Mouse (Mus musculus): Measurements from ENCODE around the gene Scaf11. TPM values are rescaled to one million over a fixed set of nuclear protein-coding genes. Genes with fewer than 3 reads are reported as not detected.

Gene Scaf11
- polyA plus RNA-seq (2014; fragmentation: Illumina TruSeq; extraction: RNeasy Lipid Tissue Mini Kit (QIAGEN cat#74804); ENCODE audit: low read depth, low replicate concordance): 33.5 TPM

DNA sequence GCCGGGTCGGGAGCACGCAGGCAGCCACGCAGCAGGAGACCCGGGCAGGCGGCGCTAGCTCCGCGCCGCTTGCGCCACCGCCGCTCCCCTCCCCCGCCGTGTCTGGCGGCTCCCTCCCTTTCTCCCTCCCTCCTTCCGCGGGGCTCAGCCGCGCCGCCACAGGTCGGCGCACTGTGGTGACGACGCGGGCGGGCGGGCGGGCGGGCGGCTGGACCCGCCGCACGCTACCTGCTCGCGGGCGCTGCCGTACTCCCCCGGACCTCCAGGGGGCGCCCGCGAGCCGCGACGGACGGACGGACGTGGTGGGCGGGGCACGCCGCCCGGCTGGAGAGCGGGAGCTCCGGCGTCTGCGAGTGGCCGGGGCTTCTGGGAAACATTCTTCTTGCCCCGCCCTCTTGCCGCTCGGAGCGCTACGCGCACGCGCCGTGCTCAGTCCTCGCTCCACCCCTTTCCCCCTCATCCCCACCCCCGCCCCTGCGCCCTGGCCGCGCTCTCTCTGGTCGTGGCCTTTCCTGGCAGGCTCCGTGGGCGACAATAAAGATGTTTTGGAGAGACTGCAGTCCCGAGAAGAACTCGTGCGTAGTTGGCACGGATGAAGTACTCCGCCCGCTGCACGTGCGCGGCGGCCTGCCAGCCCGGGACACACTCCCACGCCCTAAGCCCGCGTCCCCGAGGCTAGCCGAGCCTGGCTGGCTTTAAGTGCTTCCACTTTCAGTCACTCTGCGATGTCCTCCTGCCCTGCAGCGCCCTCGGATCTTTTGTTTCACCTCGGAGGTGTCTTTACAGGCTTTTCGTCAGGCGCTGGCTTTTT is at the start of gene Scaf11:
Gene Scaf11, minus strand, starts transcription at position 114 of the 811 bp plus-strand sequence.

Other genes with a start within 250 kb of the Scaf11 start
- gene Arid2, start 173.3 kb downstream of the Scaf11 start, polyA plus RNA-seq (2014; fragmentation: Illumina TruSeq; extraction: RNeasy Lipid Tissue Mini Kit (QIAGEN cat#74804); ENCODE audit: low read depth, low replicate concordance): 174 TPM
- gene Slc38a1, start 182.1 kb upstream of the Scaf11 start, polyA plus RNA-seq (2014; fragmentation: Illumina TruSeq; extraction: RNeasy Lipid Tissue Mini Kit (QIAGEN cat#74804); ENCODE audit: low read depth, low replicate concordance): 0.98 TPM
- gene Slc38a2, start 238.9 kb upstream of the Scaf11 start, polyA plus RNA-seq (2014; fragmentation: Illumina TruSeq; extraction: RNeasy Lipid Tissue Mini Kit (QIAGEN cat#74804); ENCODE audit: low read depth, low replicate concordance): 22.8 TPM